Mouse (Mus musculus) CD8-positive naive resting alpha-beta T cell, adult 2 months (primary cell): Measurements from ENCODE around the gene Oas1c.
"Not testable (repeated sequence)": the region's sequence is repeated elsewhere in the genome, so short reads cannot be mapped to it uniquely, and the experiment has no call there.

ENCODE experiments used
- DNase-seq, 2 experiments: peaks; one replicate each; pipeline ENCODE4 v3.0.0; 2022; ENCODE audit warnings: low read depth in 2 of 2, low spot score in 2 of 2

Gene Oas1c

GRCm38 (mm10) chr5:120811951-120812819 lies at the start of gene Oas1c:
Gene Oas1c, minus strand, starts transcription at chr5:120812514.
- peak; percentile 54 to 73 for DNase-seq

- no peak for DNase-seq
Measured at GRCm38 (mm10) chr5:120861121-120861520, 48.8 kb upstream of the Oas1c start, which contains the start of gene Oas1h. Gene Oas1h, plus strand, starts transcription at chr5:120861421.

- DNase-seq = no peak
Measured at GRCm38 (mm10) chr5:120859241-120859640, 46.9 kb upstream of the Oas1c start.

- peak; percentile 39 to 56 for DNase-seq
Measured at GRCm38 (mm10) chr5:120849601-120850136, 37.4 kb upstream of the Oas1c start.

GRCm38 (mm10) chr5:120847067-120847466 lies 34.8 kb upstream of the Oas1c start, which contains the start of gene Oas1f:
Gene Oas1f, plus strand, starts transcription at chr5:120847367.
- DNase-seq = no peak

GRCm38 (mm10) chr5:120844713-120845112 lies 32.4 kb upstream of the Oas1c start:
- no peak for DNase-seq

- DNase-seq = peak; percentile 54 to 68
Measured at GRCm38 (mm10) chr5:120836731-120837585, 24.6 kb upstream of the Oas1c start.

- DNase-seq = no peak
Measured at GRCm38 (mm10) chr5:120833335-120834280, 21.3 kb upstream of the Oas1c start.

GRCm38 (mm10) chr5:120831031-120831430 lies 18.7 kb upstream of the Oas1c start:
- peak; percentile 10 to 41 for DNase-seq

GRCm38 (mm10) chr5:120818999-120819398 lies 6.7 kb upstream of the Oas1c start:
- DNase-seq = no peak

GRCm38 (mm10) chr5:120815949-120816348 lies 3.6 kb upstream of the Oas1c start:
- DNase-seq = peak; percentile 58 to 69

- DNase-seq = no peak
Measured at GRCm38 (mm10) chr5:120813023-120813422, 709 bp upstream of the Oas1c start.

- no peak for DNase-seq
Measured at GRCm38 (mm10) chr5:120809171-120809570, 3.1 kb downstream of the Oas1c start.

GRCm38 (mm10) chr5:120806458-120806857 lies 5.9 kb downstream of the Oas1c start:
- DNase-seq = peak; percentile 58 to 70

- DNase-seq = no peak
Measured at GRCm38 (mm10) chr5:120803596-120803995, 8.7 kb downstream of the Oas1c start.

GRCm38 (mm10) chr5:120798943-120799342 lies 13.4 kb downstream of the Oas1c start:
- not testable (repeated sequence) for DNase-seq

- not testable (repeated sequence) for DNase-seq
Measured at GRCm38 (mm10) chr5:120798147-120798546, 14.2 kb downstream of the Oas1c start.

- not testable (repeated sequence) for DNase-seq
Measured at GRCm38 (mm10) chr5:120795480-120796034, 16.8 kb downstream of the Oas1c start, which contains the start of gene Oas1e. Gene Oas1e, minus strand, starts transcription at chr5:120795530.

GRCm38 (mm10) chr5:120793043-120793442 lies 19.3 kb downstream of the Oas1c start:
- peak; percentile 51 to 59 for DNase-seq

- no peak for DNase-seq
Measured at GRCm38 (mm10) chr5:120787042-120787441, 25.3 kb downstream of the Oas1c start.
